Mouse (Mus musculus): ENCODE measurements around the gene Rab40c. TPM values are rescaled to one million over a fixed set of nuclear protein-coding genes. Genes with fewer than 3 reads are reported as not detected.

The Rab40c gene
- total and polyA plus RNA-seq, 3 experiments: 3.7 to 23.2 TPM; not detected in 1

DNA sequence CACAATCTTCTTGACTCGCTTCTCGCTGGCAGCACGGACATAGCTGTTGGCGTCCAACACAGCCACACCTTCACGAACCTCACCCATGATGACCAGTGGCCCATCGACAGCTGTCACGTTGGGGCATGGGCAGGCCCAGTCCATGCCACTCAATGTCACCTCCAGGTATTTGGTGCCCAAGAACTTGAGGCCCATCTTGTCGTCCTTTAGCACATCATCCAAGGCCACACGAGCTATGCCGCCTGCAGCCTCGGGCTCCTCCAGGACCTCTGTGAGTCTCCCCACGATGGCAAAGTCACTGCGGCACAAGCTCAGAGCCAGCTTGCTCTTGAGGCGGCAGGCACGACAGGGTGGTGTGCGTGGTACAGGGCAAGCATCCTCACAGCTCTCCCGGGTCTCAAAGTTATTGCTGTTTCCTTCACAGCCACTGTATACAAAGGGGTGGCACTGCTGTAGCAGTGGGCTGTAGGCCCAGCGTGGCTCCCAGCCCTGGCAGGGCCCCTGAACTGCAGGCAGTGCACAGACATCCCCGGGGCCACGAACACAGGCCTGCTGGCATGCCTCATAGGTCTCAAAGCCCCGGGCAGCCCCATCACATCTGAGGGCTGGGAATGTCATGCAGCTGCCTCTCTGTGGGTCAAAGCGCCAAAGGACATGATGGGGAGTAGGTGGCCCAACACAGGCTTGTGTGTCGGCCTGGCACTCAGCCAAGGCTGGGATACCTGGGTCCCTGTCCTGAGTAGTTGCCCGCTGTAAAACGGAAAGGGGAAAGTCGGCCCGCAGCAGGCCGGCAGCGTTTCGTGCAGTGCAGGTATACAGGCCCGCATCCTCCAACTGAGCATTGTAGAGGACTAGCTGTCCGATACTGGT lies 41.6 kb downstream of the Rab40c start:
- no peak for TF ChIP-seq MAX (IDR thresholded peaks at IDR 0.05; ENCODE audit: low read length)
- TF ChIP-seq MXI1 (IDR thresholded peaks at IDR 0.05; ENCODE audit: low read depth, low read length): no peak
- no peak for TF ChIP-seq CTCF (IDR thresholded peaks at IDR 0.05 in 2 of 3, conservative IDR thresholded peaks at IDR 0.05 in 1 of 3; ENCODE audit: control insufficient read depth in 1 of 3, insufficient read depth in 1 of 3, low read depth in 2 of 3, low read length in 3 of 3, poor library complexity in 1 of 3, severe bottlenecking in 1 of 3)
- TF ChIP-seq SIN3A (IDR thresholded peaks at IDR 0.05; ENCODE audit: low read length): no peak
- TF ChIP-seq NELFE (IDR thresholded peaks at IDR 0.05; ENCODE audit: low read depth, low read length): no peak
- no peak for TF ChIP-seq BHLHE40 (IDR thresholded peaks at IDR 0.05; ENCODE audit: borderline replicate concordance, low read depth, low read length)
- TF ChIP-seq KAT2A (conservative IDR thresholded peaks at IDR 0.05; ENCODE audit: low read depth, low read length): no peak
- TF ChIP-seq RCOR1 (IDR thresholded peaks at IDR 0.05; ENCODE audit: low read depth, low read length): no peak
- TF ChIP-seq POLR2A (IDR thresholded peaks at IDR 0.05; ENCODE audit: control insufficient read depth in 1 of 2, insufficient read depth in 1 of 2, low read depth in 1 of 2, low read length in 2 of 2, poor library complexity in 1 of 2): no peak
- no peak for TF ChIP-seq NRF1 (IDR thresholded peaks at IDR 0.05; ENCODE audit: insufficient read depth, low read depth, low read length, poor library complexity, severe bottlenecking)
- no peak for TF ChIP-seq CHD2 (IDR thresholded peaks at IDR 0.05; ENCODE audit: low read length)
- TF ChIP-seq CHD1 (IDR thresholded peaks at IDR 0.05; ENCODE audit: low read depth, low read length): no peak
- TF ChIP-seq EP300 (IDR thresholded peaks at IDR 0.05; ENCODE audit: low read depth in 1 of 2, low read length in 2 of 2): no peak
- no peak for TF ChIP-seq GABPA (IDR thresholded peaks at IDR 0.05; ENCODE audit: low read depth, low read length)
- no peak for TF ChIP-seq TBP (IDR thresholded peaks at IDR 0.05; ENCODE audit: low read depth, low read length)
- TF ChIP-seq HCFC1 (IDR thresholded peaks at IDR 0.05; ENCODE audit: low read depth, low read length): no peak
- TF ChIP-seq ETS1 (IDR thresholded peaks at IDR 0.05; ENCODE audit: low read depth, low read length): no peak
- TF ChIP-seq POLR2AphosphoS2 (IDR thresholded peaks at IDR 0.05; ENCODE audit: low read length): no peak
- no peak for TF ChIP-seq MYB (IDR thresholded peaks at IDR 0.05; ENCODE audit: low read depth, low read length)
- no peak for TF ChIP-seq RAD21 (IDR thresholded peaks at IDR 0.05; ENCODE audit: low read depth, low read length)
- H3K9ac ChIP-seq (ENCODE audit: control insufficient read depth, low read depth, low read length, poor library complexity, severe bottlenecking): no peak overlapping the region

DNA sequence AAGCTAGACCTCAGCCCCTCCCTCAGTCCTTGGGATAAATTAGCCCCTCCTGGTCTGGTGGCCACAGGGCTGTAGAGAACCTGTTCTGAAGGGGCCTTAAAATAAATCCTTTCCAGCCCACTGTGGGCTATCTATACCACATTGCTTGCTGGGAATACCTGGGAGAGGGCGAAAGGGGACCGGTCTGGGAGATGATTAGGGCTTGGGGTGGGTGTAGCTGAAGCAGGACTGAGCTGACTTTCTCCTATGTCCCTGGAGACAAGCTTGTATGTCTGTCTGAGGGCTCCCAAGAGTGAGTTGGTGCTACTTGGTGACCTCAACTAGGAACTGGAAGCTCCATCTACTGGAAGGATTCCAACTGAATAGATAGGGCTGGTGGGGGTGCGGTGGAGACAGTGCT lies 42.5 kb downstream of the Rab40c start:
- peaks cover 2 to 19% of the 10 kb centered on the region in 2 experiments; a peak in 3 of 4 replicates for H3K4me1 ChIP-seq (ENCODE audit: control insufficient read depth in 1 of 2, insufficient read depth in 2 of 2, low read length in 2 of 2)
- H3K27ac ChIP-seq (ENCODE audit: control insufficient read depth, low read depth, low read length): no peak overlapping the region
- no peak overlapping the region for H3K9ac ChIP-seq (ENCODE audit: control insufficient read depth, low read depth, low read length, poor library complexity, severe bottlenecking)
- H3K9me3 ChIP-seq (replicated peaks; ENCODE audit: insufficient read depth, low read length): no peaks in the 10 kb centered on the region
- H3K36me3 ChIP-seq (ENCODE audit: control insufficient read depth in 1 of 2, insufficient read depth in 2 of 2, low read length in 2 of 2): peaks cover 0 to 7% of the 10 kb centered on the region in 2 experiments; a peak in 2 of 4 replicates
- DNase-seq (ENCODE audit: low read depth, low spot score): peak; percentile 52
- H3K79me2 ChIP-seq (ENCODE audit: control insufficient read depth, insufficient read depth, low read length, poor library complexity): peaks cover 6% of the 10 kb centered on the region; the same call in 1 of the 2 replicates
- no peak overlapping the region for H3K4me3 ChIP-seq (ENCODE audit: control insufficient read depth in 1 of 2, insufficient read depth in 1 of 2, low read depth in 2 of 2, low read length in 2 of 2)
- no peaks in the 10 kb centered on the region for H3K27me3 ChIP-seq (ENCODE audit: control insufficient read depth in 1 of 2, insufficient read depth in 2 of 2, low read length in 2 of 2)
- no peak for TF ChIP-seq NRF1 (IDR thresholded peaks at IDR 0.05; ENCODE audit: insufficient read depth, low read depth, low read length, poor library complexity, severe bottlenecking)
- TF ChIP-seq E2F4 (IDR thresholded peaks at IDR 0.05; ENCODE audit: borderline replicate concordance, low read depth, low read length): no peak
- no peak for TF ChIP-seq TBP (IDR thresholded peaks at IDR 0.05; ENCODE audit: low read depth, low read length)
- no peak for TF ChIP-seq USF2 (IDR thresholded peaks at IDR 0.05; ENCODE audit: borderline replicate concordance in 1 of 2, insufficient read depth in 1 of 2, low read depth in 1 of 2, low read length in 2 of 2)
- no peak for TF ChIP-seq CHD1 (IDR thresholded peaks at IDR 0.05; ENCODE audit: low read depth, low read length)
- no peak for TF ChIP-seq USF1 (IDR thresholded peaks at IDR 0.05; ENCODE audit: low read depth, low read length)
- no peak for TF ChIP-seq SIN3A (IDR thresholded peaks at IDR 0.05; ENCODE audit: low read length)
- TF ChIP-seq CTCF (IDR thresholded peaks at IDR 0.05 in 2 of 3, conservative IDR thresholded peaks at IDR 0.05 in 1 of 3; ENCODE audit: control insufficient read depth in 1 of 3, insufficient read depth in 1 of 3, low read depth in 2 of 3, low read length in 3 of 3, poor library complexity in 1 of 3, severe bottlenecking in 1 of 3): no peak
- no peak for TF ChIP-seq UBTF (IDR thresholded peaks at IDR 0.05; ENCODE audit: borderline replicate concordance, insufficient read depth, low read depth, low read length)
- TF ChIP-seq POLR2AphosphoS2 (IDR thresholded peaks at IDR 0.05; ENCODE audit: low read length): no peak
- no peak for TF ChIP-seq NELFE (IDR thresholded peaks at IDR 0.05; ENCODE audit: low read depth, low read length)
- TF ChIP-seq HCFC1 (IDR thresholded peaks at IDR 0.05; ENCODE audit: low read depth, low read length): no peak
- no peak for TF ChIP-seq MYB (IDR thresholded peaks at IDR 0.05; ENCODE audit: low read depth, low read length)

More for the DNA sequence above, 41.6 kb downstream of the Rab40c start:
- H3K27me3 ChIP-seq (ENCODE audit: control insufficient read depth in 1 of 2, insufficient read depth in 2 of 2, low read length in 2 of 2): no peaks in the 10 kb centered on the region
- peaks cover 2 to 19% of the 10 kb centered on the region in 2 experiments; a peak in 3 of 4 replicates for H3K4me1 ChIP-seq (ENCODE audit: control insufficient read depth in 1 of 2, insufficient read depth in 2 of 2, low read length in 2 of 2)
- H3K4me3 ChIP-seq (ENCODE audit: control insufficient read depth in 1 of 2, insufficient read depth in 1 of 2, low read depth in 2 of 2, low read length in 2 of 2): no peak overlapping the region
- no peaks in the 10 kb centered on the region for H3K9me3 ChIP-seq (replicated peaks; ENCODE audit: insufficient read depth, low read length)
- no peak for DNase-seq (ENCODE audit: low read depth, low spot score)
- H3K27ac ChIP-seq (ENCODE audit: control insufficient read depth, low read depth, low read length): no peak overlapping the region
- H3K36me3 ChIP-seq (ENCODE audit: control insufficient read depth in 1 of 2, insufficient read depth in 2 of 2, low read length in 2 of 2): peaks cover 0 to 7% of the 10 kb centered on the region in 2 experiments; a peak in 2 of 4 replicates
- H3K79me2 ChIP-seq (ENCODE audit: control insufficient read depth, insufficient read depth, low read length, poor library complexity): peaks cover 6% of the 10 kb centered on the region; the same call in 1 of the 2 replicates

Data from MEL (cell line).